Mouse (Mus musculus) WW6 (cell line): ENCODE measurements around the gene Brip1.
A peak's percentile ranks its signal among the peaks of the same experiment; 100 is the strongest.

Experiments used
- DNase-seq: peaks from one replicate; pipeline ENCODE4 v3.0.0-alpha.2; 2013; ENCODE audit warnings: low read depth, low spot score

The Brip1 gene

GRCm38 (mm10) chr11:86107276-86107675 lies 93.7 kb downstream of the Brip1 start:
- DNase-seq = no peak

- DNase-seq = no peak
Measured at GRCm38 (mm10) chr11:86106596-86106995, 94.4 kb downstream of the Brip1 start.

- no peak for DNase-seq
Measured at GRCm38 (mm10) chr11:86101191-86101590, 99.8 kb downstream of the Brip1 start.

GRCm38 (mm10) chr11:86099341-86099740 lies 101.7 kb downstream of the Brip1 start:
- no peak for DNase-seq

GRCm38 (mm10) chr11:86088815-86089214 lies 112.2 kb downstream of the Brip1 start:
- no peak for DNase-seq

DNA sequence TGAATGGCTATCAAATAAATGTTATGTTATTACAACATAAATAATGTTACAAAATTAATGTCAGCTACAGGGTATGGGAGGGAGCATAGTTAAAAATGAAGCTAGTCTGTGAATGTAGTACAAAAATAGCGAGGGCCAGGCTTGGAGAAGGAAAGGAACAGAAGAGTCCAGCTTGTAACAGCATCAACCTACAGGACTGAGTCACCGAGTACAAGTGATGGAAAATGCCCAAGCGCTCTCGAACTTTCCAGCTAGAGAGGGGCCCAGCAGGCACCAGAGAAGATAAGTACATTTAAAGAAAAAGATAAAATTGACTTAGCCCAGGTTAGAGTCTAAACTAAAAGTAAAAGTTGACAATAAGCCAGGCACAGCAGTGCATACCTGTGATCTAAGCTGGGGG lies 116.5 kb downstream of the Brip1 start:
- no peak for DNase-seq

- no peak for DNase-seq
Measured at GRCm38 (mm10) chr11:86078025-86078424, 123.0 kb downstream of the Brip1 start.

DNA sequence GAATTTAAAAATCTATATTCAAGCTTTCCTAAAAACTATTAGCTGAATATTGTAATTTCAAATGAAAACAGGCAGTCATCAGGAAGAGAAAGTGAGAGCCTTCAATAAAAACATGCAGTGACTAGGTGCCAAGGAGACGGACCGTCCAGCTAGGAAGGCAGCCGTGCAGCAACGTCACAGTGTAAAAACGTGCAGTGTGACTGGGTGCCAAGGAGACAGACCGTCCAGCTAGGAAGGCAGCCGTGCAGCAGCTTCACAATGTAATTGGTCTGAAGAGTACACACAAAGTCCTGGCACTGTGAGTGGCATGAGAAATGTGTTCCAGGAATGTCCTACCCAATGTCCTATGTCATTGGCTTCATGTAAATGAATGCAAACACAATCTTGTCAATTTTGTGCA lies 124.0 kb downstream of the Brip1 start:
- DNase-seq = no peak

- no peak for DNase-seq
Measured at GRCm38 (mm10) chr11:86076403-86076802, 124.6 kb downstream of the Brip1 start.

GRCm38 (mm10) chr11:86075371-86075770 lies 125.6 kb downstream of the Brip1 start:
- no peak for DNase-seq

DNA sequence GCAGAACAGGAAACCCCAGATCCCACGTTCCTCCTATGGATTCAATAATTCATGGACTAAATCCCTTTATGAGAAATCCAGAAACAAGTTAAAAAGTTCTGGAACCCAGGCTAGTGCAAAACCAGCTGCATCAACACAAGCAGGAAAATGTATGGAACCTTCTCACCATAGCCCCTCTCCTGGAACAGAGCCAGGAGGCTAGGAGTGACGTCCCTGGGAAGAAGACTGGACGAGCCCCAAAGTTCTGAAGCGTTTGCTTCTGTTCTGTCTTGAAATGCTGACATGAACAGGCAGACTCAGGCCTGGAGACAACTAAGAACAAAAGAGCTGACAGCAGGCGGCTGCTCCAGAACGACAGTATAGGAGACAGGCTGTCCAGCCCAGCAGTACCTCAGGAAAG lies 132.3 kb downstream of the Brip1 start:
- DNase-seq = no peak

- no peak for DNase-seq
Measured at GRCm38 (mm10) chr11:86067154-86067553, 133.8 kb downstream of the Brip1 start.

DNA sequence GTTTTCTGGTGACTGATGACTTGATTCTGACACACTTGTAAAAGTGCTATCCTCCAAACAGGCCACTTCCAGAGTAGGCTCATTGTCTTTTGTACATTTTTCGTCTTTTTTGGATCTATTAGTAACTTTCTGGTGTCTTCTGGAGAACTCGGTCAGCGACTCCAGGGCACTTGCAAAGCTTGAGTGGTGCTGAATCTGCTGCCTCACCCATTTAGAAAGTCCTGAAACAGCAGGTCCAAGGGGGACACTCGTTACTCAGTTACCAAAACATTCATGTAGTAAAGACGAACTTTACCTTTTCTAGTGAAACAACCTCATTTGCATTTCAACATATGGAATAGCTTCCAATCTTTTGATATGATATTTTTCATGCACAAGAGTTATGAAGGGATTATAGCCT lies 136.1 kb downstream of the Brip1 start:
- no peak for DNase-seq

- DNase-seq = no peak
Measured at GRCm38 (mm10) chr11:86061243-86061642, 139.8 kb downstream of the Brip1 start.

DNA sequence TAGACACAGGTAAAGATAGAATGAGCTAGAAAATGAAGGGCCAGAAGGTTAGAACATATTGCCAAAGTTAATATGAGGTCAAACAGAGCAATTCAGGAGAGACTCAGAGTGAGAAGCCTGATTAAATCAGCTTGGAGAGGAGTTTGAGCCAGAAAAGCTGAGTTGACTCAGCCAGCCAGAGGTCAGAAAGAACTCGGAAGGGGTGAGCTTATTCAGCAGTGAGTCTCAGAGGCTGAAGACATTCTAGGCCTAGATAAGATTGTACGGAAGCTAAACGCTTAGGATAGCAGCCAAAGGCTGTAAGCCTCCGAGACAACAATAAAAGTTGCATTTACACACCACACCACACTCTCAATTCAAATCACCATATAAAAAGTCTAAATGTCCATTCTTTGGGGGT lies 141.9 kb downstream of the Brip1 start:
- no peak for DNase-seq

GRCm38 (mm10) chr11:86055806-86056205 lies 145.2 kb downstream of the Brip1 start:
- peak; percentile 20 for DNase-seq

DNA sequence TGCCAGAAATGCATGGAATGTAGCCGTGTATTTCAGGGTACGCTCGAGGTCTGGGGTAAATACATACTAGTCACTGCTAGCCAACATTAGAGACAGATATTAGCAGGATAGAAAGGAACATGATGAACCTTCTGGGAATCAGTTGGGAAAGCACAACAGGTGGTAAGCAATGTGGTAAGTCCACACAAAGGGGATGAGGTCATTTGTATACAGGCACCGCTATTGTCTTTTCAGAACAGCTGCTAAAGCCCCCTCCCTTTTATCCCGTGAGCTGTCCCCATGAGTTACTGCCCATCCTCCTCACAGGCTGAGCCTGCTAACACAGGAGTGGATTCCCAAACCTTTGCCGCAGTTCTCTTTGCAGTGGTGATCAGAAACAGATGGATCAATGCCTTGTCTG lies 149.6 kb downstream of the Brip1 start:
- DNase-seq = no peak

DNA sequence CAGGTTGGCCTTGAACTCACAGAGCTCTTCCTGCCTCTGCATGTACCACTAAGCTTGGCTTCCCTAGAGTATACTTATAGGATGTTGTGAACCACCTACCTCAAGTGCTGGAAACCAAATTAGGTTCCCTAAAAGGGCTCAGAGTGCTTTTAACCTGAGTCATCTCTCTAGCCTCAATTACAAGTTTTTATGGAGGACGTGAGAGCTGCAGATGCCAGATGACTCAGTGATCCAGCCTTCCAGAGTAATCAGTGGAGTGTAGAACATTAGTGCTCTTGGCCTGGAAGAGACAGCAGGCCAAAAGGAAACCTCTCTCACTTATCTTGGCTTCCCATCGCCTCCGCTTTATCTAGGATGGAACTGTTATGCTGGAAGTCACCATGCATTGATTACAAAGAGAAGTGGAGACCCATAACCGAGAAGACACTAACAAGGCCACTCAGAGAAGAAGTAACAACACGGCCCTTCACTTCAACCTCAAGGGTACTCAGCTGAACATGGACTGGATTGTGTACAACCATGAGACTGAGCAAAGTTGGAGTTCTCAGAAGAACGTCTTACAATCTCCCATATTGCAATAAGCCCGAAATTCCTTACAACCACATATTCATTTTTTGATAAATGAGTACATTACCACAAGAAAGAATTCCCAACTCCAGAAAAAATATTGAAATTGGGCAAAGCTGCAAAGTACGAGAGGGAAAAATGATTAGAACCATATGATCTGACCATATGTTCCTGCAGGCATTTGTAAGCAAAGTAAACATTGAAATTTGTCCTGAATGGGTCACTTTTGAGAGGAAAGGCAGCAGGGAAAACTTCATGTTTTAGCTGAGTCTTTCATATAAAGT lies 150.3 kb downstream of the Brip1 start:
- DNase-seq = no peak

GRCm38 (mm10) chr11:86039994-86040393 lies 161.0 kb downstream of the Brip1 start:
- DNase-seq = no peak

DNA sequence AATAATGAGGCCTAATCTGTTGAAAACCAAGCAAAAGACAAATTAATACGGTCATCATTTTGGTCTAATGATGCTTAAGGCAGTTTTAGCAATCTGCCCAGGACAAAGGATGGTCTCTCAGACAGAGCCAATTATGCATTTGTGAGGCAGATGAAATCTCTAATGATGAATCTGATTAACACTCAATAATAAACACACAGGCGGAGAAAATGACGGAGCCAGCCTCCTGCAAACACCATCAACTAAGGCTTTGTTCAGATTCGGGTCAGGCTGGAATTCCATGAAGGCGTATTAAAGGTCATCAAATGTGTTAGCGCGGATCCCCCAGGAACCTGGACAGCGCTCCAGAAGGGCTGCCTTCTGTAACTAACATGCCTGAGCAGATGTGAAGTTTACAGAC lies 161.6 kb downstream of the Brip1 start:
- no peak for DNase-seq

DNA sequence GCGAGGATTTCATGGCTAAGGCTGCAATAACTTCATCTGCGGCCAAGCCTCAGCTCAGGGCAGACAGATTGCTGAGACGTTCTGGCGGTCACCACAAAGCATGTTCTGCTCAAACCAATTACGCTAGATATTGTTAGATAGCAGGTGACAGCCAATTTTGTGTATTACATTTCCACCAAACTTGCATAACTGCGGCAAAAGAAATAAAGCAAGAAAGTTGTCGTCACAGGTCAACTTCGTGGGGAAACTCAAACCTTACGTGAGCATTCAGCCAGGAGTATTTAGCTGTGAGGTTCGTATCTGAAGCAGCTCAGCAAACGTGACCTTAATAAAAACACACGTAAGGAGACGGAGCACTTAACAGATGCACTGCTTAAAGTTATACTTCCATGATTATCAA lies 162.3 kb downstream of the Brip1 start:
- no peak for DNase-seq

DNA sequence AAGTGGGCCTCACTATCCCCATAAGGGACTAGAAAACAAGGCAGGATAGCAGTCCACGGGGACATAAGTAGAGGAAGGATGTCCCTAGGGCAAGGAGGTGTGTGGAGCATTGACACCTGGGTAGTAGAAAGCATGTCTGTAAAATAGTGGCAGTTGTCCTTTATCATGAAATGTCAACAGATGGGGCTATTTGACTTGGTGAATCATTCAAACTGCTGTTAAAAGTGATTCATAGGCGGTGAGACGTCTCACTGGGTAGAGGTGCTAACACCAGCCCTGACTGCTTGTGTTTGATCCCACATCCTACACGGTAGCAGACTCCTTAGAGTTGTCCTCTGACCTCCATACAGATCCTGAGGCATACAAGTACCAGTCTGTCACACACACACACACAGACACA lies 168.1 kb downstream of the Brip1 start:
- DNase-seq = no peak

DNA sequence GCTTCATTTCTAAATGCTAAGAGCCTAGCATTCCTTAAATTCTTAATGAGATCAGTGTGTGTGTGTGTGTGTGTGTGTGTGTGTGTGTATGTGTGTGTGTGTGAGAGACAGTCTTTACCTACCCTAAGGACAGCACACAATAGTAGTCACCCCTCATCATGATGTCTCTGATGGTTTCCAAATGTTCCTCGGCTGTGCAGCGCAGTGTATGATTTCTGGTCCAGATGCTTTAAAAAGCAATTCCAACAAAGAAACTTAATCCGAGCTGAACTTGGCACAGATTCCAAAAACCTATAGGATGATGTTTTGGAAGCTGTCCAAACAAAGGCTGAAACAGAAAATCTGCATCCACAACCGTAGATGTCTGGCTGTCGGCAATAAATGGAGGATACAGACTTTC lies 173.0 kb downstream of the Brip1 start:
- DNase-seq = no peak
